ENCODE assay signal across 12 mouse cellular contexts in the genomic region with DNA sequence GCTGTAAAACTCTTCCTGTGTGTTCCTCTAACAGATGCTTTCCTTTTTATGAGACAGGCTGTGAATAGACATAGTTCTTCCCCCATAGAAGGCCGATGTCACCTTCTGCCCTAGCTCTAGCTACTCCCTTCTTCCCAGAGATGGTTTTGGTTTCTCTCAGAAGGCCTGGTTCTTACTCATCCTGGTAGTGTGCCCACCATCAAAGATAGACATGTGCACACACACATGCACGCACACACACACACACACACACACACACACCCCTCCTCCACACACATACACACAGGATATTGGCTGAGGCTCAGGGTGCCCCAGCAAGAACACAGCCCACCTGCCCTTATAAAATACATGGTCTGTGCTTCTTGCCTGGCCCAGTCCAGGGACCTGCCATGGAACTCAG. TPM values are rescaled to one million over a fixed set of nuclear protein-coding genes. Genes with fewer than 3 reads are reported as not detected.
"Had no signal": no experiment of that assay in that cellular context is flagged by ENCODE, and none has a peak within 500 bp of the region (broad histone marks: within the 10 kb centered on the region; RNA-seq: fewer than 3 reads in every experiment).

No protein-coding gene starts in this region.

- H3K4me3 ChIP-seq: intestine, embryonic 15.5 days; limb, embryonic 12.5 days; liver, embryonic 15.5 days had no signal

- ATAC-seq: intestine, embryonic 15.5 days; lung, postnatal 0 days had no signal

- H3K9ac ChIP-seq: intestine, embryonic 15.5 days; limb, embryonic 12.5 days; liver, embryonic 15.5 days had no signal

- H3K27ac ChIP-seq: intestine, embryonic 15.5 days; limb, embryonic 12.5 days; liver, embryonic 15.5 days; midbrain, embryonic 12.5 days had no signal

- H3K36me3 ChIP-seq: intestine, embryonic 15.5 days; limb, embryonic 12.5 days; liver, embryonic 15.5 days; midbrain, embryonic 12.5 days had no signal

- DNase-seq: kidney, adult 18-20 months; kidney, postnatal 14 days; lung, adult 2 months; lung, postnatal 36 days; right cerebral cortex, postnatal 25 days; thymus, postnatal 36 days had no signal

- H3K4me2 ChIP-seq: limb, embryonic 12.5 days; liver, embryonic 15.5 days had no signal

- H3K9me3 ChIP-seq: intestine, embryonic 15.5 days; limb, embryonic 12.5 days; liver, embryonic 15.5 days; midbrain, embryonic 12.5 days had no signal

RNA-seq across cellular contexts. Expression of gene Gnaz, which starts 2.3 kb away (rescaled TPM):
- polyA plus RNA-seq: liver, adult 2 months had no signal
